Mouse (Mus musculus) liver, embryonic 11.5 days (tissue): ENCODE data around the gene Rln1. TPM values are rescaled to one million over a fixed set of nuclear protein-coding genes. Genes with fewer than 3 reads are reported as not detected.
A peak's percentile ranks its signal among the peaks of the same experiment; 100 is the strongest.

ENCODE experiments used
- ATAC-seq: fragments of 200-750 bp; cut with Nextera tagmentation; replicated peaks from 2 replicates; pipeline ENCODE4 v1.8.0; 2017; ENCODE audit warnings: moderate number of reproducible peaks, mild to moderate bottlenecking, moderate TSS enrichment, moderate library complexity; ENCODE audit not compliant: low FRiP score
- DNase-seq: peaks from one replicate; pipeline ENCODE4 v3.0.0-alpha.2; 2017; ENCODE audit warnings: low spot score
- H3K27ac ChIP-seq: fragments of 300-500 bp; sonication (generic); 2 replicates; pipeline ENCODE4 v1.5.1; 2014; ENCODE audit warnings: mild to moderate bottlenecking, low read depth, low read length, control low read depth
- H3K27me3 ChIP-seq: fragments of 300-500 bp; sonication (generic); replicated peaks from 2 replicates; pipeline ENCODE4 v1.6.1; 2014; ENCODE audit warnings: low read length, mixed read lengths; ENCODE audit not compliant: control insufficient read depth, insufficient read depth
- H3K36me3 ChIP-seq: fragments of 300-500 bp; sonication (generic); 2 replicates; pipeline ENCODE4 v1.6.1; 2014; ENCODE audit warnings: mild to moderate bottlenecking, low read length, moderate library complexity, mixed read lengths; ENCODE audit not compliant: control insufficient read depth, insufficient read depth
- H3K4me1 ChIP-seq: fragments of 300-500 bp; sonication (generic); replicated peaks from 2 replicates; pipeline ENCODE4 v1.6.1; 2014; ENCODE audit warnings: low read length, mixed read lengths; ENCODE audit not compliant: control insufficient read depth, insufficient read depth
- H3K4me2 ChIP-seq: fragments of 300-500 bp; sonication (generic); 2 replicates; pipeline ENCODE4 v1.6.1; 2014; ENCODE audit warnings: mild to moderate bottlenecking, control low read depth, moderate library complexity
- H3K4me3 ChIP-seq: fragments of 300-500 bp; sonication (generic); 2 replicates; pipeline ENCODE4 v1.5.1; 2014; ENCODE audit warnings: low read depth, low read length, control low read depth
- H3K9ac ChIP-seq: fragments of 300-500 bp; sonication (generic); 2 replicates; pipeline ENCODE4 v1.6.1; 2014; ENCODE audit warnings: low read depth, low read length, control low read depth
- H3K9me3 ChIP-seq: fragments of 300-500 bp; sonication (generic); 2 replicates; pipeline ENCODE4 v1.6.1; 2016; ENCODE audit warnings: low read length, inconsistent platforms, mixed read lengths; ENCODE audit not compliant: control insufficient read depth
- WGBS: fragments of 180-500 bp; shearing (Covaris S2); extraction: QIAGEN DNeasy Blood & Tissue Kit; methylation state at CpG from one replicate; pipeline ENCODE4 v1.1.7; 2014; 5-methylcytosine and 5-hydroxymethylcytosine counted together
- polyA plus RNA-seq: library from polyadenylated mRNA; unstranded; fragments of >200 nt; fragmentation: Nextera tagmentation; extraction: Ambion mirVana; gene quantifications from 2 replicates; pipeline ENCODE4 v1.2.1, GENCODE M21; 2014

Rln1 gene
- polyA plus RNA-seq: not detected in 2 replicates

DNA sequence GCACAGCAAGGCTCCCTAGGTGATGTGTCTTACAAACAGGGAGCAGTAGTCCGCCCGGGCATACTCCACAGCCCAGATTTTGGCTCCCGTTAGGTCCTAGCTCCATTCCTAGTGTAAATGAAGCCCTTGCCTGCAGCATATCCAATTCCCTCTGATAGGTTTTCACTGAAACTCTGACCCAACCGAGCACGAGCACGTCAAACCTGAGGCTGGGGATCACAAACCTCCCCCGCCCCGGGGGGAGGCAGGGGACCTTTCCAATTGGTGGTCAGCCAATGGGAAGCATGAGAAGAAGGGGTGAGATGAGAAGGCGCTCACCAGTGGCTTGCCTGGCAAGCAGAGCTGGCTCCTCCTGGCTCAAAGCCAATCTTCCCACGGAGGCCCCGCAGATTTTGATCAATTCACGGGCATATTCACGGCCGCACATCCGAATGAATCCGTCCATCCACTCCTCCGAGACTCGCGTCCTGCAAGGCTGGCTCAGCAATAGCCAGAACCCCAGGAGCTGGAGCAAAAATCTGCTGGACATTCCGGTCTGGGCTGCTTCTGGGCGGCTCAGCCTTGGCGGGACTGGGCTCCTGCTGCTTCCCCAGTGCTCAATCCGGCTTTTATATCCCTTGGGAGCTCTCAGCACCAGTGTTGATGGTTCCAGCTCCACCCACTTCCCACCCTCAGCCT, at the start of gene Rln1:
Rln1 (minus strand) TSS at position 603 of the 678 bp plus-strand sequence.
- 8% methylated on average over 23 of the region's 23 CpGs for WGBS
- H3K36me3 ChIP-seq: no peaks in the 10 kb centered on the region
- no peak within 1 kb of the TSS for H3K9ac ChIP-seq
- H3K27me3 ChIP-seq: peaks cover 15% of the 10 kb centered on the region
- H3K9me3 ChIP-seq: no peaks in the 10 kb centered on the region
- peak within 1 kb of the TSS; percentile 67 for H3K4me2 ChIP-seq
- ATAC-seq (no peak), DNase-seq (no peak)
- H3K4me3 ChIP-seq: peak within 1 kb of the TSS; percentile 43
- no peaks in the 10 kb centered on the region for H3K4me1 ChIP-seq
- no peak within 1 kb of the TSS for H3K27ac ChIP-seq

DNA sequence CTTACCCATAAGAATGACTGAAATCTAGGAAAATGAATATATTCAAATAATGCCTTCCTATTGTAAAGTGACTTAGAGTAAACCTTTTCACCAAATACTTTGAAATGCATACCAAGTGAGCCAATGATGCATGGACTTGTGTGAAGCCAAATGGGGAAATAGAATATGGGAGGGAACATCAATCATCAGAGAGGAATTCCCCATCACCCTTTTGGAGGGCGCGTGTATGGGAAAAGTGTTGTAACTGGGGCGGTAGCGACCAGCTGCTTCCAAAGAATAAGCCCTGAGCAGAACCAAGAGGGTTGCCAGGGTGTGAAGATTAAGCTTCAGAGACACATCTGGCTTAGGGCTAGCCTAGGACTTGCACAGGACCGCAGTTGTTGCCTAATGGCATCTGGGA, 48.9 kb upstream of the Rln1 start:
- no peaks in the 10 kb centered on the region for H3K4me1 ChIP-seq
- ATAC-seq: no peak
- 96% methylated on average over 5 of the region's 5 CpGs for WGBS

DNA sequence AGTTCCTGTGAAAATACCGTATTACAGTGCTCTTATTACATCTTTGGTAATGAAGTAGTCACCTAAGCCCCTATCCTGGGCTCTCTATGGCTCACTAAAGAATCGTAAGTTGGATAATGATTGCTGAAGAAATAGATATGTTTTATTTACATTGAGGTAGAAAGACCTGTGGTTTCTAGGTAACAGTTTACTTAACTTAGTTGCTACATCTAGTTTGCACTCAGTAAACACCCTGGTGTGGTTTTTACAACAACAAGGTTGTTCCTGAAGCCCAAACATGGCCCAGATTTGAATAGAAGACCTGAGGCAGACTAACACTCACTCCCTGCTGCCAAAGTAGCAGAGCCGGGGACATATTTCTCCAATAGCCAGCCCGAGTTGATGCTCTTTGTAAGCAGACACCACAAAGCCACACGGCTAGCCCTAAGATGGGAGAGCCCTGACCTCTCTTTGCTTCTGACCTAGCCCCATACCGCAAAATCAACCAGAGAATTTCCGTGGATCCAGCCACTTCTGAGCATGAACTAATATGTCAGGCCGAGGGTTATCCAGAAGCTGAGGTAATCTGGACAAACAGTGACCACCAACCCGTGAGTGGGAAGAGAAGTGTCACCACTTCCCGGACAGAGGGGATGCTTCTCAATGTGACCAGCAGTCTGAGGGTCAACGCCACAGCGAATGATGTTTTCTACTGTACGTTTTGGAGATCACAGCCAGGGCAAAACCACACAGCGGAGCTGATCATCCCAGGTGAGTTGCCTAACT, 45.6 kb upstream of the Rln1 start:
- Histone ChIP-seq H3K27ac (no peak overlapping the region), H3K4me1 (no peaks in the 10 kb centered on the region), H3K4me2 (no peak overlapping the region), H3K9me3 (no peaks in the 10 kb centered on the region), H3K9ac (no peak overlapping the region), H3K36me3 (no peaks in the 10 kb centered on the region), H3K4me3 (no peak overlapping the region), H3K27me3 (no peaks in the 10 kb centered on the region)
- DNase-seq: no peak
- ATAC-seq: no peak
- 83% methylated on average over 14 of the region's 14 CpGs for WGBS

More for the DNA sequence above, 48.9 kb upstream of the Rln1 start:
- DNase-seq: no peak
- H3K9me3 ChIP-seq: no peaks in the 10 kb centered on the region
- H3K27ac ChIP-seq: no peak overlapping the region
- no peak overlapping the region for H3K9ac ChIP-seq
- no peaks in the 10 kb centered on the region for H3K27me3 ChIP-seq
- no peak overlapping the region for H3K4me2 ChIP-seq
- H3K36me3 ChIP-seq: no peaks in the 10 kb centered on the region
- H3K4me3 ChIP-seq: no peak overlapping the region

DNA sequence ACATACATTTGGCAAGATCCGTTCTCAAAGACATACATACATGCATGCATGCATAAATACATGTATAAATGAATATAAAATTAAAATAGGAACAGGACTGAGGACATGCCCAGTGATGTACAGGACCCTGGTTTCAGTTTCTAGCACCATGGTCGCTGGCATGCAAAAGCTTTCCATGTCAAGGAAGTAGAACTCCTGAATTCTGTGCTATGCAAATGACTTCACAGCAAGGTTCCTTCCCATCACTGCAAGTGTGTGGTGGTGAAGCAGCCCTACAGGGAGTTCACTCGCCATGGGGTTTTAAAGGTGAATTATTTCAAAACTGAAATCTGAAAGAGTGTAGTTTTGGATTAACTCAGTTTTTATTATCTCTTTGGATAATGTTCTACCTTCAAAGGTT, 41.9 kb upstream of the Rln1 start:
- 68% methylated on average over 3 of the region's 3 CpGs for WGBS
- ATAC-seq (no peak), DNase-seq (no peak)
- Histone ChIP-seq H3K9me3 (no peaks in the 10 kb centered on the region), H3K9ac (no peak overlapping the region), H3K4me2 (no peak overlapping the region), H3K27ac (no peak overlapping the region), H3K27me3 (no peaks in the 10 kb centered on the region), H3K4me1 (0 out of 2 replicates have a peak, but pooled peaks cover 4% of the 10 kb centered on the region), H3K36me3 (no peaks in the 10 kb centered on the region), H3K4me3 (no peak overlapping the region)

DNA sequence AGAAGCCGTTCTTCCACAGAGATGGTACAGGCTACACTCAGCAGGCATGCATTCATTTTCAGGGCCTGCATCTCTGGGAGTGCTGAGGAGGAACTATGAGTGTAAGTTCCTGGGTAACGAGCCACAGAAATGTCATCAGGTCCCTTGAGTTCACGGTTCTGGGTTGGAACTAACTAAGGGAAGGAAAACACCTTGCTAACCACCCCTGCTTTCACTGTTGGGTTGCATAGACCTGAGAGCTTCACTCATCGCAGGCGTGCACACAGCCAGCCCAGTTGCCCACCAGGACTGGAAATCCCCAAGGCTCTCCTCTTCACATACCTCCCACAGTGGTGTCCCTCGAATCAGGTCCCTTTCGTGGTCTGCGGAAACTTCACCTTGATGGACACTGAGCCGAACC, 40.5 kb upstream of the Rln1 start:
- 87% methylated on average over 9 of the region's 9 CpGs for WGBS

DNA sequence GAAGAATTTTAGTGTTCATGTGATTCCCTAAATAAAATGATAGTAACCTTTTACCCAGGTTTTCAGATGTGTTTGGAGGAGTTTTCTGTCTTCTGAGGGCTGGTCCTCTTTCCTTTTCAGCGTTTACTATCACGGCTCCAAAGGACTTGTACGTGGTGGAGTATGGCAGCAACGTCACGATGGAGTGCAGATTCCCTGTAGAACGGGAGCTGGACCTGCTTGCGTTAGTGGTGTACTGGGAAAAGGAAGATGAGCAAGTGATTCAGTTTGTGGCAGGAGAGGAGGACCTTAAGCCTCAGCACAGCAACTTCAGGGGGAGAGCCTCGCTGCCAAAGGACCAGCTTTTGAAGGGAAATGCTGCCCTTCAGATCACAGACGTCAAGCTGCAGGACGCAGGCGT, 39.0 kb upstream of the Rln1 start:
- Histone ChIP-seq H3K27me3 (no peaks in the 10 kb centered on the region), H3K4me3 (no peak overlapping the region), H3K9me3 (no peaks in the 10 kb centered on the region), H3K9ac (no peak overlapping the region), H3K4me2 (no peak overlapping the region), H3K4me1 (peaks cover 8% of the 10 kb centered on the region), H3K27ac (no peak overlapping the region), H3K36me3 (no peaks in the 10 kb centered on the region)
- WGBS: 49% methylated on average over 11 of the region's 11 CpGs
- no peak for DNase-seq
- ATAC-seq: no peak

More for the DNA sequence above, 40.5 kb upstream of the Rln1 start:
- ATAC-seq: no peak
- Histone ChIP-seq H3K4me1 (0 out of 2 replicates have a peak, but pooled peaks cover 4% of the 10 kb centered on the region), H3K27ac (no peak overlapping the region), H3K4me2 (no peak overlapping the region), H3K9me3 (no peaks in the 10 kb centered on the region), H3K4me3 (no peak overlapping the region), H3K27me3 (no peaks in the 10 kb centered on the region), H3K9ac (no peak overlapping the region), H3K36me3 (no peaks in the 10 kb centered on the region)
- no peak for DNase-seq

DNA sequence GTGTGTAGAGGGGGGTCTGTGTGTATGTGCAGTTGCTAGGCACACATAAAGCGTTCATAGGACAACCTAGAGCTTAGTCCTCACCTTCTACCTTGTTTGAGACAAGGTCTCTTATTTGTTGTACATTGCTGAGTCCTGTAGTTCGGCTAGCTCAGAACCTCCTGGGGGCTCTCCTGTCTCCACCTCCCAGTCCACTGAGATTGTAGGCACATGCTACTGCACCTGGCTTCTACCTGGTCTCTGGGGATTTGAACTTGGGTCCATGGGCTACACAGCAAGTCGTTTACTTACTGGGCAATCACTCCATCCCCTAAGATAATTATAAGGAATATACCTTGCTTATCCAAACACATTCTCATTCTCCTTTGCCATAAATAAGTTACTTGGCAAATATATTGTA, 38.2 kb upstream of the Rln1 start:
- Histone ChIP-seq H3K27me3 (no peaks in the 10 kb centered on the region), H3K9me3 (no peaks in the 10 kb centered on the region), H3K9ac (no peak overlapping the region), H3K27ac (no peak overlapping the region), H3K4me2 (no peak overlapping the region), H3K4me3 (no peak overlapping the region), H3K4me1 (peaks cover 8% of the 10 kb centered on the region), H3K36me3 (no peaks in the 10 kb centered on the region)
- DNase-seq (no peak), ATAC-seq (no peak)
- WGBS: 89% methylated on average over 3 of the region's 3 CpGs

DNA sequence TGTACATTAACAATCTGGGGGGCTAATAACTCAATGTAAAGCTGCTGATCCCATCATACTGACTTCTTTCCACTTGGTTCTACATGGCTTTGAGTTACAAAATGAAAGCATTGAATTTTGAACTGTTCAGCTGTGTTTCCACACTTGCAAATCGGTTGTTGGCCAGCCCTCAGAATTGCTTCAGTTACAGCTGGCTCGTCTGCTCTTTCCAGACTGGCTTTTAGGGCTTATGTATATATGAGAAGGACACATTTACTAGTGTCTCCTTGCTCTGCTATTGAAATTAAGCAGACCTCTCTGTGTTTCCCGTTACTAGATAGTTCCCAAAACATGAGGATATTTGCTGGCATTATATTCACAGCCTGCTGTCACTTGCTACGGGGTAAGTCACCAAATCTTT, 37.7 kb upstream of the Rln1 start:
- Histone ChIP-seq H3K27ac (no peak overlapping the region), H3K4me3 (no peak overlapping the region), H3K4me1 (peaks cover 11% of the 10 kb centered on the region), H3K36me3 (no peaks in the 10 kb centered on the region), H3K27me3 (no peaks in the 10 kb centered on the region), H3K4me2 (peak overlapping the region; percentile 43), H3K9me3 (no peaks in the 10 kb centered on the region), H3K9ac (no peak overlapping the region)
- WGBS: 67% methylated on average over 4 of the region's 4 CpGs
- DNase-seq (no peak), ATAC-seq (no peak)
